Mouse (Mus musculus): Measurements from ENCODE around the gene Emx1. TPM values are rescaled to one million over a fixed set of nuclear protein-coding genes. Genes with fewer than 3 reads are reported as not detected.

The Emx1 gene
- polyA plus RNA-seq, 1 experiment from 2014 or later, result 2.6 TPM

DNA sequence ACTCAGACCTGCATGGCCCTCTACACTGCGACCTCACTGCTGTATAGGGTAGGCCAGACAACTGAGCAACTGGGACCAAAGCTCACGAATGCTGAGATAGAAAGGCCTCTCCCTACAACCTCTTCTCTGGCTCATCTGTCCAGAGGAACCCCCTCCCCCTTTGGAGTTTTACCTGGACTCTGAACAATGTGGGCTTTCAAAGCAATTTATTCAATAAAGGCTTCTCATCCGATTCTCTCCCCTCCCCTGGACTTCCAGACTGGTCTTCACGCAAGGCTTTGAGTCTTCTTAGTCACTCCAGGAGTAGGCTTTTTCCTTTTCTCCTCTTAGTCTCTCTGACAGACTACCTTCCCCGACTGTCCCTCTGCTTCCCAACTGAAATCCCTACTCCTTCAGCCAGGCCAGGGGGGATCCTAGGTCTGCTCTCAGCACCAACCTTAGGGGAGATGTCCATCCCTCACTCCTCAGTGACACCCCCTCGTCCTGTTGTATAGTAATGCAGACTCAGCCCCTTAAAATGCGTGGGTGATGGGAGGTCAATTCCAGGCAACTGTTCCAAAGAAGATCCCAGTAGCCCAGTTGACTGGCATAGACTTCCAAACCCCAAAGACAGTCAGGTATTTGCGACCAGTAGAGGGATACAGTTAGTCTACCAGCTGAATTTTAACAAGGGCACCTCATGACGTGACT is 4.7 kb downstream of the Emx1 start:
- Histone ChIP-seq H3K27me3 (replicated peaks; ENCODE audit: low read depth, poor library complexity, severe bottlenecking) (peaks cover 100% of the 10 kb centered on the region), H3K4me3 (no peak overlapping the region), H3K9me3 (no peaks in the 10 kb centered on the region), H3K27ac (replicated peaks) (no peak overlapping the region), H3K4me1 (peaks cover 48% of the 10 kb centered on the region), H3K36me3 (replicated peaks) (no peaks in the 10 kb centered on the region)
- no peak for DNase-seq (ENCODE audit: low spot score)
- WGBS, result 14% methylated on average over 9 of the region's 9 CpGs

GRCm38 (mm10) chr6:85193381-85194318 is 6.4 kb downstream of the Emx1 start:
- H3K27me3 ChIP-seq (replicated peaks; ENCODE audit: low read depth, poor library complexity, severe bottlenecking), result peaks cover 99% of the 10 kb centered on the region
- peaks cover 30% of the 10 kb centered on the region for H3K4me1 ChIP-seq
- WGBS, result 3% methylated on average over 29 of the region's 29 CpGs
- peak; percentile 48 for DNase-seq (ENCODE audit: low spot score)
- H3K36me3 ChIP-seq (replicated peaks), result no peaks in the 10 kb centered on the region
- H3K27ac ChIP-seq (replicated peaks), result no peak overlapping the region
- peak overlapping the region; percentile 25 for H3K4me3 ChIP-seq
- H3K9me3 ChIP-seq, result no peaks in the 10 kb centered on the region

DNA sequence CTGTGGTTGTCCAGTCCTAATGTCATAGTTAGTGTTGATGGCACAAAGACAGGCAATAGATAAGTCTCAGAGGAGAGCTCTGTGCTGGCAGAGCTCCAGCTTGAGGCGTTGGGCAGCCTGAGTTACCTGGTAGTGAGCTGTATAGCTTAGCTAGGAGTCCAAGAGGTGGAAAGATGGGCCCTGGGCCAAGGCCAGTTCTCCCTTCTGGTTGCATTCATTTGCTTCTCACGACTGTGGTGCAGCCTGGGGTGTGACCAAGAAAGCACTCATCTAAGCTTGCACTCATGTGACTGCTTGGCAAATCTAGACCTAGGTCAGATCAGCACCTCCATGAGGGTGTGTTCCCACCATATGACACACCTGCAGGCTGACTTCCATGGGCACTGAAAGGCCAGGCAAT is 10.7 kb downstream of the Emx1 start:
- peaks cover 72% of the 10 kb centered on the region for H3K27me3 ChIP-seq (replicated peaks; ENCODE audit: low read depth, poor library complexity, severe bottlenecking)

DNA sequence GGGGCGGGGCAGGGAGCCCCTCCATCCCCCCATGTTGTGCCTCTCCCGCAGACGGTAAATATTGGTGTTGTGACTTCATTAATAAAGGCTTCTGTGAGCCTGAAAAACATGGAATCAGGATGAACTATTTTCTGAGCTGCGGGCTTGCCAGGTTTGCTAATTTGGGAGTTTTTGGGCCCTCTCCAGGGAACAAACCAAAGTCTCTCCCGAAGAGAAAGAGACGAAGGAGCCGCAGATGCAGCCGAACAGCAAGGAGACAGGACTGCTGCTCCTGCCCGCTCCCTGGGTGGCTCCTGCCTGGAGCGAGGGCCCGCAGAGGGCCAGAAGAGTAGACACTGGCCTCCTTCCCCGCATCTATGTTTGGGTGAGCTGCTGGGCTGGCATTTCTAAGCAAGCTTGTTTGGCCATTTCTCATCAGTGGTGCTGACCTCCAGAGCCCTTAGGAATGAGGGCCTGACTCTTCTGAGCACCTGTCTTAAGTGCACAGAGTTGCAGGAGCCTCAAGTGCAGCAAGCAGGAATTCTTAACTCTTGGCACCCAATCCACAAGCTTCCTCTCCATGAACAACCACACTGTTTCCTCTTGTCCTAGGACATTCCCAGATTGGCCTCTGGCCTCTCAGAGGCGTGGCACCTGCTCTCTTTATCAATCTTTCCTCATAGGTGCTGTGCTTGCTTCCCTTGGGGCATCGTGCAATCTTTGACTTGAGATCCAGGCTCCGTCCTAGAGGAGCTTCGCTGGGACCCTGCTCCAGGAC is 19.1 kb downstream of the Emx1 start:
- WGBS, result 23% methylated on average over 16 of the region's 16 CpGs
- H3K36me3 ChIP-seq (replicated peaks), result no peaks in the 10 kb centered on the region
- H3K27me3 ChIP-seq (replicated peaks; ENCODE audit: low read depth, poor library complexity, severe bottlenecking), result peaks cover 70% of the 10 kb centered on the region
- peaks cover 24% of the 10 kb centered on the region for H3K4me1 ChIP-seq
- H3K9me3 ChIP-seq, result no peaks in the 10 kb centered on the region
- no peak for DNase-seq (ENCODE audit: low spot score)
- no peak overlapping the region for H3K4me3 ChIP-seq
- H3K27ac ChIP-seq (replicated peaks), result no peak overlapping the region

More for the DNA sequence above, 10.7 kb downstream of the Emx1 start:
- H3K4me1 ChIP-seq, result peaks cover 12% of the 10 kb centered on the region
- no peak for DNase-seq (ENCODE audit: low spot score)
- H3K4me3 ChIP-seq, result no peak overlapping the region
- no peaks in the 10 kb centered on the region for H3K36me3 ChIP-seq (replicated peaks)
- 70% methylated on average over 2 of the region's 2 CpGs for WGBS
- no peak overlapping the region for H3K27ac ChIP-seq (replicated peaks)
- no peaks in the 10 kb centered on the region for H3K9me3 ChIP-seq

- peaks cover 65% of the 10 kb centered on the region for H3K27me3 ChIP-seq (replicated peaks; ENCODE audit: low read depth, poor library complexity, severe bottlenecking)
- peaks cover 24% of the 10 kb centered on the region for H3K4me1 ChIP-seq
- no peaks in the 10 kb centered on the region for H3K9me3 ChIP-seq
- H3K4me3 ChIP-seq, result no peak overlapping the region
- 42% methylated on average over 15 of the region's 15 CpGs for WGBS
- H3K27ac ChIP-seq (replicated peaks), result no peak overlapping the region
- peak; percentile 35 for DNase-seq (ENCODE audit: low spot score)
- H3K36me3 ChIP-seq (replicated peaks), result no peaks in the 10 kb centered on the region
Measured at GRCm38 (mm10) chr6:85206939-85207285, 19.7 kb downstream of the Emx1 start.

GRCm38 (mm10) chr6:85207345-85207744 is 20.1 kb downstream of the Emx1 start:
- no peaks in the 10 kb centered on the region for H3K9me3 ChIP-seq
- no peak overlapping the region for H3K27ac ChIP-seq (replicated peaks)
- 69% methylated on average over 5 of the region's 5 CpGs for WGBS
- no peaks in the 10 kb centered on the region for H3K36me3 ChIP-seq (replicated peaks)
- peaks cover 24% of the 10 kb centered on the region for H3K4me1 ChIP-seq
- no peak overlapping the region for H3K4me3 ChIP-seq
- no peak for DNase-seq (ENCODE audit: low spot score)
- H3K27me3 ChIP-seq (replicated peaks; ENCODE audit: low read depth, poor library complexity, severe bottlenecking), result peaks cover 60% of the 10 kb centered on the region

- H3K9me3 ChIP-seq, result no peaks in the 10 kb centered on the region
- peaks cover 28% of the 10 kb centered on the region for H3K4me1 ChIP-seq
- peaks cover 41% of the 10 kb centered on the region for H3K27me3 ChIP-seq (replicated peaks; ENCODE audit: low read depth, poor library complexity, severe bottlenecking)
- no peak overlapping the region for H3K4me3 ChIP-seq
- H3K36me3 ChIP-seq (replicated peaks), result no peaks in the 10 kb centered on the region
- H3K27ac ChIP-seq (replicated peaks), result no peak overlapping the region
- DNase-seq (ENCODE audit: low spot score), result no peak
- WGBS, result 85% methylated on average over 9 of the region's 9 CpGs
Measured at GRCm38 (mm10) chr6:85209226-85209967, 22.2 kb downstream of the Emx1 start.

DNA sequence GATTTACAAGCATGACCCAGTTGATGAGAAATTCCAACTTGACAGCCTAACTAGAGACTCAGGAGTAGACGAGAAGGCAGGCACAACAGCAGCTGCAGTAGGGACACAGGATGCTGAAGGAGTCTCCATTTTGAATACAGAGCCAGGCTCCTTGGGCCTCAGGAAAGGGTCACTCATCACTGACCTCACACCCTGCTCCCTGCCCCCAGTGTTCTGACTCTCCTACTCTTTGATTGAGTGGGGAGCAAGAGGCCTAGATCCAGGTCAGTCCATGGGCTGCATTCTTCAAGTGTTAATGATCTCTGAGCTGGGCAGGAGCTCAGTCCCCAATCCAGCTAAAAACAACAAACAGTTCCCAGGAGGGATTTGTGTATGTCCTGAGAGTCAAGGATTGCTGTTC is 23.4 kb downstream of the Emx1 start:
- Histone ChIP-seq H3K36me3 (replicated peaks) (no peaks in the 10 kb centered on the region), H3K27me3 (replicated peaks; ENCODE audit: low read depth, poor library complexity, severe bottlenecking) (peaks cover 28% of the 10 kb centered on the region), H3K4me1 (peaks cover 35% of the 10 kb centered on the region), H3K4me3 (no peak overlapping the region), H3K9me3 (no peaks in the 10 kb centered on the region), H3K27ac (replicated peaks) (no peak overlapping the region)
- no peak for DNase-seq (ENCODE audit: low spot score)
- 44% methylated on average over 1 of the region's 1 CpGs for WGBS

DNA sequence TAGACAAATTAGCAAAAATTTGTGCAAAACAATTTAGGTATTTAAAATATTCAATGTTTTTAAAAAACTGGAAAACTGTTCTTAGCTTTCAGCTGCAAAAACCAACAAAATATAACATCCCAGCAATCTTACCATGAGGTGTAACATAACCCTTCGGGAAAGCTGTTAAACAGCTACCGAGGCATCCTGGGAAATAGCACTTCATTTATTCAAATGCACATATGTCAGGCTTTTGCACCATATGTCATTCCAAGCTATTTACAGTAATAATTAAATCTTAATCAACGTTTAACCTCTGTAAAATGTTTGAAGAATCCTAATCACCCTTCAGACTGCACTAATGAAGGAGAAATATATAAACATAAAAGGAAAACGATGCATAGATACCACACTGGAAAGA is 31.0 kb downstream of the Emx1 start:
- H3K36me3 ChIP-seq (replicated peaks), result no peaks in the 10 kb centered on the region
- no peak for DNase-seq (ENCODE audit: low spot score)
- peaks cover 11% of the 10 kb centered on the region; the same call in 1 of the 2 replicates for H3K27me3 ChIP-seq (replicated peaks; ENCODE audit: low read depth, poor library complexity, severe bottlenecking)
- H3K9me3 ChIP-seq, result no peaks in the 10 kb centered on the region
- no peak overlapping the region for H3K27ac ChIP-seq (replicated peaks)
- 84% methylated on average over 4 of the region's 4 CpGs for WGBS
- H3K4me3 ChIP-seq, result no peak overlapping the region
- H3K4me1 ChIP-seq, result peaks cover 60% of the 10 kb centered on the region

GRCm38 (mm10) chr6:85218684-85219445 is 31.6 kb downstream of the Emx1 start:
- H3K36me3 ChIP-seq (replicated peaks), result no peaks in the 10 kb centered on the region
- H3K27me3 ChIP-seq (replicated peaks; ENCODE audit: low read depth, poor library complexity, severe bottlenecking), result peaks cover 14% of the 10 kb centered on the region; the same call in 1 of the 2 replicates
- 36% methylated on average over 5 of the region's 5 CpGs for WGBS
- no peak overlapping the region for H3K4me3 ChIP-seq
- peak overlapping the region; percentile 77 for H3K27ac ChIP-seq (replicated peaks)
- no peaks in the 10 kb centered on the region for H3K9me3 ChIP-seq
- peak; percentile 53 for DNase-seq (ENCODE audit: low spot score)
- peaks cover 66% of the 10 kb centered on the region for H3K4me1 ChIP-seq

GRCm38 (mm10) chr6:85219706-85220105 is 32.5 kb downstream of the Emx1 start:
- Histone ChIP-seq H3K36me3 (replicated peaks) (no peaks in the 10 kb centered on the region), H3K27ac (replicated peaks) (peak overlapping the region; percentile 77), H3K27me3 (replicated peaks; ENCODE audit: low read depth, poor library complexity, severe bottlenecking) (peaks cover 22% of the 10 kb centered on the region; the same call in 1 of the 2 replicates), H3K9me3 (no peaks in the 10 kb centered on the region), H3K4me3 (no peak overlapping the region), H3K4me1 (peaks cover 67% of the 10 kb centered on the region)
- 94% methylated on average over 11 of the region's 11 CpGs for whole genome bisulfite sequencing
- DNase-seq (ENCODE audit: low spot score), result no peak

All from embryonic facial prominence, embryonic 10.5 days (tissue).